Mouse (Mus musculus): Measurements from ENCODE around the gene Chst11.

DNA sequence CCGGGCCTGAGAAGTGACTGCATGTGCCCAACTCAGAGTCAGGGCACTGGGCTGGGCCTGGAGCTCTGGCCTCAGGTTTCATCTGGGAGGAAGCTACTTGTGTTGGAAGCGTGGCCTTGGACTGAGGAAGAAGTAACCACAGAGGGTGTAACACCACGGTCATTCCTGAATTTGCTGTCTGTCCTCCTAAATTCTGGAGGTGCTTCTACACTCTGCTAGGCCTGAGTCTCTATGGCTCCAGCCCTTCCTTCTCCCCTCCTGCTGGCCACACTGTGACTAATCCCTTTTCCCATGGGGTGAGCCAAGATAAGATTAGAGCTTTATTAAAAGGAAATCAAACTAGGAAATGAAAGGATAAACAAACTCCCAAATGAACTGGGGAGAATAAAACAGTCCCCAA lies 133.3 kb downstream of the Chst11 start:
- TF ChIP-seq CTCF (IDR thresholded peaks at IDR 0.05; ENCODE audit: borderline replicate concordance, extremely low read depth, insufficient read depth, insufficient read length), result no peak
- TF ChIP-seq POLR2A (IDR thresholded peaks at IDR 0.05; ENCODE audit: borderline replicate concordance, extremely low read depth, insufficient read depth, insufficient read length, poor library complexity, severe bottlenecking), result no peak
